Mouse (Mus musculus) CH12.LX (cell line): ENCODE data around the gene Cttnbp2nl. TPM values are rescaled to one million over a fixed set of nuclear protein-coding genes. Genes with fewer than 3 reads are reported as not detected.
A peak's percentile ranks its signal among the peaks of the same experiment; 100 is the strongest.

Source experiments
- DNase-seq: peaks from one replicate; pipeline ENCODE4 v3.0.0-alpha.2; 2013; ENCODE audit errors: extremely low read depth
- H3K27ac ChIP-seq: 2 replicates; pipeline ENCODE4 v1.5.1; 2012; ENCODE audit warnings: low read depth, mild to moderate bottlenecking, control low read depth, moderate library complexity; ENCODE audit not compliant: insufficient read depth
- H3K27me3 ChIP-seq: replicated peaks from 2 replicates; pipeline ENCODE3; 2012; ENCODE audit warnings: inconsistent platforms
- H3K36me3 ChIP-seq, 2 experiments: replicated peaks in 1 of 2; 2 replicates each; pipeline versions ENCODE3 to v1.6.1; 2012; ENCODE audit warnings: inconsistent platforms in 1 of 2, low read length in 1 of 2, mild to moderate bottlenecking in 1 of 2, mixed read lengths in 1 of 2, moderate library complexity in 1 of 2; ENCODE audit not compliant: control insufficient read depth in 1 of 2, insufficient read depth in 1 of 2
- H3K4me1 ChIP-seq, 2 experiments: 2 replicates each; pipeline ENCODE4 v1.6.1; 2012; ENCODE audit warnings: inconsistent platforms in 1 of 2, moderate library complexity in 1 of 2; ENCODE audit not compliant: insufficient read depth in 2 of 2, control insufficient read depth in 1 of 2
- H3K4me2 ChIP-seq: 2 replicates; pipeline ENCODE4 v1.6.1; 2012; ENCODE audit warnings: low read depth, mild to moderate bottlenecking, control low read depth; ENCODE audit not compliant: poor library complexity, insufficient read depth, severe bottlenecking
- H3K4me3 ChIP-seq, 3 experiments: fragments of 150-350 bp in 1 of 3; sonication (generic) in 1 of 3; replicated peaks in 1 of 3; 2 replicates each; pipeline versions ENCODE3 to v1.5.1; 2011 to 2012; ENCODE audit warnings: low read depth in 2 of 3, low read length in 2 of 3, mild to moderate bottlenecking in 2 of 3, moderate library complexity in 2 of 3, control low read depth in 1 of 3, improper control_type of control experiment in 1 of 3, inconsistent platforms in 1 of 3, mixed read lengths in 1 of 3; ENCODE audit not compliant: poor library complexity in 1 of 3
- H3K79me2 ChIP-seq: replicated peaks from 2 replicates; pipeline ENCODE4 v1.6.1; 2012; ENCODE audit warnings: mild to moderate bottlenecking, moderate library complexity; ENCODE audit not compliant: control insufficient read depth, poor library complexity, insufficient read depth, severe bottlenecking; ENCODE audit errors: extremely low read depth
- H3K9ac ChIP-seq: 2 replicates; pipeline ENCODE4 v1.6.1; 2012; ENCODE audit warnings: low read depth, mild to moderate bottlenecking, control low read depth, moderate library complexity; ENCODE audit not compliant: insufficient read depth
- H3K9me3 ChIP-seq: replicated peaks from 2 replicates; pipeline ENCODE3; 2012; ENCODE audit warnings: low read length, inconsistent platforms, mixed read lengths
- CHD1 ChIP-seq: IDR thresholded peaks from 2 replicates; pipeline ENCODE4 v1.6.1; 2012; ENCODE audit warnings: low read depth, low read length, improper control_type of control experiment, inconsistent platforms
- CHD2 ChIP-seq: IDR thresholded peaks from 2 replicates; pipeline ENCODE4 v1.6.1; 2011; ENCODE audit warnings: low read length, improper control_type of control experiment
- ELF1 ChIP-seq: IDR thresholded peaks from 2 replicates; pipeline ENCODE4 v1.6.1; 2014; ENCODE audit warnings: low read depth, mild to moderate bottlenecking, inconsistent platforms, low read length, improper control_type of control experiment
- EP300 ChIP-seq: IDR thresholded peaks from 2 replicates; pipeline ENCODE4 v1.6.1; 2011; ENCODE audit warnings: low read length, improper control_type of control experiment
- GABPA ChIP-seq: IDR thresholded peaks from 2 replicates; pipeline ENCODE4 v1.6.1; 2012; ENCODE audit warnings: low read depth, low read length, improper control_type of control experiment, inconsistent platforms; ENCODE audit not compliant: insufficient replicate concordance
- HCFC1 ChIP-seq: IDR thresholded peaks from 2 replicates; pipeline ENCODE4 v1.6.1; 2012; ENCODE audit warnings: low read depth, mild to moderate bottlenecking, inconsistent platforms, low read length, improper control_type of control experiment
- JUND ChIP-seq: conservative IDR thresholded peaks from 2 replicates; pipeline ENCODE4 v1.6.1; 2011; ENCODE audit warnings: low read depth, low read length, improper control_type of control experiment
- KAT2A ChIP-seq: IDR thresholded peaks from 2 replicates; pipeline ENCODE4 v1.6.1; 2012; ENCODE audit warnings: low read length, improper control_type of control experiment, inconsistent platforms; ENCODE audit not compliant: insufficient replicate concordance
- MAFK ChIP-seq: IDR thresholded peaks from 2 replicates; pipeline ENCODE4 v1.6.1; 2011; ENCODE audit warnings: low read length, improper control_type of control experiment; ENCODE audit not compliant: insufficient replicate concordance
- MXI1 ChIP-seq: IDR thresholded peaks from 2 replicates; pipeline ENCODE4 v1.6.1; 2011; ENCODE audit warnings: mild to moderate bottlenecking, low read depth, low read length, improper control_type of control experiment
- MYC ChIP-seq: IDR thresholded peaks from 2 replicates; pipeline ENCODE4 v1.6.1; 2011; ENCODE audit warnings: low read depth, mild to moderate bottlenecking, improper control_type of control experiment, low read length
- NELFE ChIP-seq: IDR thresholded peaks from 2 replicates; pipeline ENCODE4 v1.6.1; 2011; ENCODE audit warnings: low read depth, low read length, improper control_type of control experiment
- NRF1 ChIP-seq: IDR thresholded peaks from 2 replicates; pipeline ENCODE4 v1.6.1; 2014; ENCODE audit warnings: low read depth, mild to moderate bottlenecking, inconsistent platforms, low read length, improper control_type of control experiment, moderate library complexity
- POLR2AphosphoS2 ChIP-seq: IDR thresholded peaks from 2 replicates; pipeline ENCODE4 v1.6.1; 2011; ENCODE audit warnings: low read depth, low read length, improper control_type of control experiment
- SIN3A ChIP-seq: IDR thresholded peaks from 2 replicates; pipeline ENCODE4 v1.6.1; 2012; ENCODE audit warnings: low read length, improper control_type of control experiment, inconsistent platforms
- TCF12 ChIP-seq: IDR thresholded peaks from 2 replicates; pipeline ENCODE4 v1.6.1; 2014; ENCODE audit warnings: low read depth, mild to moderate bottlenecking, inconsistent platforms, low read length, improper control_type of control experiment
- USF1 ChIP-seq: IDR thresholded peaks from 2 replicates; pipeline ENCODE4 v1.6.1; 2014; ENCODE audit warnings: low read depth, mild to moderate bottlenecking, inconsistent platforms, low read length, improper control_type of control experiment
- USF2 ChIP-seq: conservative IDR thresholded peaks from 2 replicates; pipeline ENCODE4 v1.6.1; 2011; ENCODE audit warnings: low read depth, low read length, improper control_type of control experiment
- ZNF384 ChIP-seq: IDR thresholded peaks from 2 replicates; pipeline ENCODE4 v1.6.1; 2012; ENCODE audit warnings: low read depth, low read length, improper control_type of control experiment, inconsistent platforms
- dilution Hi-C: fragments of 300-500 bp; cut with MboI; formaldehyde crosslinking; loops from 2 replicates; pipeline ENCODE4 v1.14.3; 2020; ENCODE audit warnings: low sequenced_read_pairs; ENCODE audit not compliant: extremely low pct_unique_long_range_greater_than_20kb, extremely low pct_ligation_motif_present
- in situ Hi-C: fragments of 300-500 bp; cut with MboI; formaldehyde crosslinking; loops from 3 replicates; pipeline ENCODE4 v1.14.3; 2019; ENCODE audit warnings: low sequenced_read_pairs, low pct_ligation_motif_present, low pct_unique_long_range_greater_than_20kb, mixed read lengths
- polyA plus RNA-seq: library from polyadenylated mRNA; unstranded; fragments of >175 nt; gene quantifications from 2 replicates; pipeline ENCODE4 v1.2.1, GENCODE M21; 2012; ENCODE audit warnings: low read depth; ENCODE audit not compliant: insufficient read length
- total RNA-seq, 2 experiments: library from RNA; depleted of rRNA; stranded (reverse); fragments of 300-350 nt in 1 of 2; fragments of >200 nt in 1 of 2; gene quantifications; 2 replicates each; pipeline ENCODE4 v1.2.3; 2012 to 2014

Gene Cttnbp2nl
- total and polyA plus RNA-seq, 3 experiments: 0.21 to 0.70 (median 0.43) TPM

DNA sequence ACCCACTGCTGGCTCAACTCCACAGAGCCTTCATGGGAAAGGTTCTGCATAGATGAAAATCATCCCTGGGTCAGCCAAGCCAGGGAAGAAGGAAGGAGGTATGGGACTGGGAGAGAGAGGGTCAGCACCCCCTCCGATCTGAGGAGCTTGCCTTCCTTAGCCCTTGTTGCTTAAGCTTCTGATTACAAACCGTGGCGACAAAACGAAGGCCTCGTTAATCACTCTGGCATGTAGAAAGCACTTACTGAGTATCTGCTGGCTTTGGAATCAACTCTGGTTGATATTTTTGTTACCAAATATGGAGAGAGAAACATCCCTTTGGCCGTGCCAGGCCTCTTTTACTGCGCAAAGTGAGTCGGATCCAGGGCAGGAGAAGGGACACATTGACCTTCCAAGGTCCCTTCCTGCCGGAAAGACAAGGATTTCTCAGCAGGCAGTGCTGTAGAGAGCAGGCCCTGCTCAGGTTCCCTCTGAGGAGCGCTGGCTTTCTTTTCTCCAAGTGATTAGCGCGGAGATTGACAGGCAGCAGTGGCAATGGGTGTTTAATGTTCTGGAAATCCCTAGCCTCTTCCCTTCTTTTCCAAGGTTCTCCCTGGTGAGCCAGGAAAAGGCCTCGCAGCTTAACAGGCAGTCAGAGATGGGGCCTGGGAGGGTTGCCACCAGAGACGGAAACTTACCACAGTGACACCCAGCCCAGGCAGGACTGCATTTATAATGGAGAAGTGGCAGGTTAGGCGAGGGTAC, 46.8 kb upstream of the Cttnbp2nl start:
- no peaks in the 10 kb centered on the region for H3K9me3 ChIP-seq
- H3K4me1 ChIP-seq: no peaks in the 10 kb centered on the region
- no peaks in the 10 kb centered on the region for H3K79me2 ChIP-seq
- no peak for TF ChIP-seq NRF1
- TF ChIP-seq USF2: no peak
- H3K27ac ChIP-seq: no peak overlapping the region
- no peaks in the 10 kb centered on the region for H3K36me3 ChIP-seq
- dilution Hi-C loops (no loop called here), in situ Hi-C loops (no loop called here)
- DNase-seq: no peak
- H3K9ac ChIP-seq: no peak overlapping the region
- H3K27me3 ChIP-seq: peaks cover 6% of the 10 kb centered on the region
- H3K4me2 ChIP-seq: no peak overlapping the region
- no peak overlapping the region for H3K4me3 ChIP-seq

DNA sequence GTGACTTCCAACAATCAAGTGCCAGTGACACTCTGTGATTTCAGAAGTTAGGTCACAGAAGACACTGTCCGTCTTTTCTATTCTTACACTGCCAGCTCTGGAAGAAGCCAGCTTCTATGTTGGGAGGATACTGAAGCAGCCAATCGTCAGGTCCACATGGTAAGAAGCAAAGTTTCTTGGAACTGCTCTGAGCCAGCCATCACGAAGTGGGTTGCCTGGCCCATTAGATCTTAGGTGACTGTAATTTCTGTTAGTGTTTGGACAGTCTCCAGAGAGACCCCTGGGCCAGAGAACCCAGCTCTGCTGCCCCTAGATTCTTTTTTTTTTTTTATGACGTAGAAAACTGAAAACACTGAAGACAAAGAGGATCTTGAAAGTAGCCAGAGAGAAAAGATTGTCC, 44.6 kb upstream of the Cttnbp2nl start:
- Histone ChIP-seq H3K79me2 (no peaks in the 10 kb centered on the region), H3K36me3 (no peaks in the 10 kb centered on the region), H3K4me2 (no peak overlapping the region), H3K4me1 (no peaks in the 10 kb centered on the region), H3K27me3 (peaks cover 6% of the 10 kb centered on the region), H3K4me3 (no peak overlapping the region), H3K9ac (no peak overlapping the region), H3K9me3 (no peaks in the 10 kb centered on the region), H3K27ac (no peak overlapping the region)
- DNase-seq: no peak
- dilution Hi-C loops (no loop called here), in situ Hi-C loops (no loop called here)
- TF ChIP-seq HCFC1 (no peak), MYC (no peak), MAFK (no peak), GABPA (no peak), ZNF384 (peak; percentile 31; the same call in 1 of the 2 replicates), ELF1 (no peak), CHD1 (no peak)
- TF ChIP-seq, all 38 proteins: peak for 1

DNA sequence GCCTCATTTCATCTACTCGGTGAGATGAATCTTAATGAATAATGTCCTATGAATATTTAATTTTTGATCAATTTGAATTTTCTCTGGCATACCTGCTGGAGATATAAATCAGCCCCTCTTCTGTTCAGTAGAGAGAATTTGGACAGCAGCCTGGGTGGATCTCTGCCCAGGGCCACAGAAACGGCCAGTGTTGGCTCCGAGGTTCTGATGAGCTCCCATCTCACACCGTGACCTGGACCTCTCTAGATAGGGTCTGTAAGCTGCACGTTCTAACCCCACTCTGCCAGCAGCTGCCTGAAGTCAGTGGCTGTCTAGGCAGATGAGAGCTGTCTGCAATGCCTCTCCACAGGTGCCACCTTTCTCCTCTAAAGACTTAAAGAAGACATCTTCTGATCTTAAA, 42.1 kb upstream of the Cttnbp2nl start:
- peaks cover 0 to 15% of the 10 kb centered on the region in 2 experiments; a peak in 2 of 4 replicates for H3K4me1 ChIP-seq
- H3K36me3 ChIP-seq: no peaks in the 10 kb centered on the region
- no peak overlapping the region for H3K4me3 ChIP-seq
- in situ Hi-C loops: no loop called here
- H3K9me3 ChIP-seq: no peaks in the 10 kb centered on the region
- no peak overlapping the region for H3K27ac ChIP-seq
- TF ChIP-seq MXI1 (no peak), SIN3A (no peak), USF1 (no peak), JUND (no peak), CHD2 (no peak), TCF12 (no peak), KAT2A (no peak), EP300 (no peak), POLR2AphosphoS2 (no peak), NELFE (no peak), USF2 (no peak), CHD1 (no peak)
- TF ChIP-seq, all 38 proteins: peak for 0
- no peak overlapping the region for H3K4me2 ChIP-seq
- H3K27me3 ChIP-seq: peaks cover 4% of the 10 kb centered on the region
- dilution Hi-C loops: no loop called here
- no peak overlapping the region for H3K9ac ChIP-seq
- no peaks in the 10 kb centered on the region for H3K79me2 ChIP-seq
- DNase-seq: no peak
